Comparison of ENCODE assay signal across 9 mouse cellular contexts in genomic region chrX:56276348-56276747, GRCm38 (mm10).
DNase-seq lines count a peak whose midpoint lies in the region; ATAC-seq and TF ChIP-seq lines count a peak whose summit lies in the region.
"Had no signal": no experiment of that assay in that cellular context is flagged by ENCODE, and none has a peak within 500 bp of the region (broad histone marks: within the 10 kb centered on the region; RNA-seq: fewer than 3 reads in every experiment).

No protein-coding gene starts in this region.

- TF ChIP-seq CTCF in intestine, postnatal 0 days (IDR thresholded peaks at IDR 0.05; ENCODE audit: low read depth) = peak; percentile 45

- H3K9me3 ChIP-seq in intestine, postnatal 0 days (ENCODE audit: control insufficient read depth) = no peaks in the 10 kb centered on the region
- no peaks in the 10 kb centered on the region for H3K9me3 ChIP-seq in intestine, embryonic 16.5 days (ENCODE audit: control insufficient read depth, low read length)
- H3K9me3 ChIP-seq: stomach, embryonic 15.5 days had no signal

- no peak overlapping the region for H3K4me2 ChIP-seq in intestine, postnatal 0 days (replicated peaks; ENCODE audit: low read depth)
- H3K4me2 ChIP-seq in intestine, embryonic 16.5 days (ENCODE audit: low read depth, low read length) = no peak overlapping the region
- H3K4me2 ChIP-seq: stomach, embryonic 15.5 days had no signal

- peak; percentile 12 for DNase-seq in ovary, postnatal 36 days (ENCODE audit: low spot score)
- DNase-seq in ovary, adult 18-20 months (ENCODE audit: low spot score) = no peak
- peak; percentile 36 for DNase-seq in adipocyte (ENCODE audit: low spot score)
- no peak for DNase-seq in frontal cortex, postnatal 36 days (ENCODE audit: low spot score in 2 of 2)

- no peaks in the 10 kb centered on the region for H3K36me3 ChIP-seq in intestine, postnatal 0 days (ENCODE audit: control insufficient read depth, insufficient read depth)
- no peaks in the 10 kb centered on the region for H3K36me3 ChIP-seq in intestine, embryonic 16.5 days (ENCODE audit: control insufficient read depth, insufficient read depth, low read length)
- H3K36me3 ChIP-seq: stomach, embryonic 15.5 days had no signal

- H3K27me3 ChIP-seq in intestine, postnatal 0 days (replicated peaks; ENCODE audit: control insufficient read depth, insufficient read depth, low read length) = no peaks in the 10 kb centered on the region
- no peaks in the 10 kb centered on the region for H3K27me3 ChIP-seq in intestine, embryonic 16.5 days (replicated peaks; ENCODE audit: control insufficient read depth, insufficient read depth, low read length)
- H3K27me3 ChIP-seq: stomach, embryonic 15.5 days had no signal

- no peak overlapping the region for H3K9ac ChIP-seq in intestine, postnatal 0 days (ENCODE audit: low read depth, low read length)
- H3K9ac ChIP-seq in intestine, embryonic 16.5 days (ENCODE audit: low read depth, low read length) = no peak overlapping the region
- H3K9ac ChIP-seq: stomach, embryonic 15.5 days had no signal

- no peak overlapping the region for H3K27ac ChIP-seq in intestine, postnatal 0 days (ENCODE audit: low read depth, low read length)
- H3K27ac ChIP-seq in intestine, embryonic 16.5 days (ENCODE audit: low read length) = no peak overlapping the region
- H3K27ac ChIP-seq: stomach, embryonic 15.5 days had no signal

- H3K4me1 ChIP-seq in intestine, postnatal 0 days (replicated peaks; ENCODE audit: control insufficient read depth, insufficient read depth, low read length) = no peaks in the 10 kb centered on the region
- H3K4me1 ChIP-seq in intestine, embryonic 16.5 days (ENCODE audit: control insufficient read depth, insufficient read depth, low read length) = no peaks in the 10 kb centered on the region
- H3K4me1 ChIP-seq: stomach, embryonic 15.5 days had no signal

- H3K4me3 ChIP-seq in intestine, postnatal 0 days (ENCODE audit: low read depth, low read length) = no peak overlapping the region
- no peak overlapping the region for H3K4me3 ChIP-seq in intestine, embryonic 16.5 days (ENCODE audit: low read length)
- H3K4me3 ChIP-seq: stomach, embryonic 15.5 days had no signal

- ATAC-seq in intestine, postnatal 0 days = no peak
- ATAC-seq in intestine, embryonic 16.5 days = no peak
- ATAC-seq in megakaryocyte progenitor cell, adult 5-6 weeks (replicated peaks; ENCODE audit: poor library complexity) = 0 out of 2 replicates have a peak, but pooled peaks have one; percentile 55
- no peak for ATAC-seq in megakaryocyte, adult 5-6 weeks (ENCODE audit: poor library complexity, severe bottlenecking)

Comparison
In these comparisons a context has a peak if more than half of its experiments do, and no peak if none do; other contexts are left out.
1. DNase-seq: peak in ovary, postnatal 36 days (single experiment) and adipocyte (single experiment); none in ovary, adult 18-20 months (single experiment) and frontal cortex, postnatal 36 days (0 of 2).